Mouse (Mus musculus) kidney, postnatal 10 days (tissue): ENCODE measurements at regions not wholly inside any gene's neighbourhood (a gene's known extent, or its start where the extent isn't known, plus 50 kb on each side); places are given as distances from the start of the nearest gene placed in this dataset.

Source experiments
- DNase-seq: peaks from one replicate; pipeline ENCODE4 v3.0.0; 2021; ENCODE audit warnings: mixed read lengths

DNA sequence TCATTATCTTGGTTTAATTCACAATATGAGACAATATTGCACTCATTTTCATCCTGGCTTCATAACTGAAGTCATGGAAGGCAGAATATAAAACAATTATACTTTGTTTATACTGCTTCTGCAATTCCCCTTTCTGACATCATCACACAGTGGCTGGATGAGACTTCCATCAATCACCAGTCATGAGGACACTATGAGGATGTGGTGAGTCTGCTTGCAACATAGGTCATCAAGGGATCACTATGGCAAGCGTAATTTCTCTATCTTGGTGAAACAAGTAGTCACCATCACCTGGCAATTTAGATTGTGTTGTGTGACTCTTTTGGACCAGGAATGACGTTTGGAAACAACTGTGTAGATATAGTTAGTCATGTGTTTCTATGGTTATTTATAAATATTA lies 134.6 kb downstream of the Hao1 start:
- no peak for DNase-seq

DNA sequence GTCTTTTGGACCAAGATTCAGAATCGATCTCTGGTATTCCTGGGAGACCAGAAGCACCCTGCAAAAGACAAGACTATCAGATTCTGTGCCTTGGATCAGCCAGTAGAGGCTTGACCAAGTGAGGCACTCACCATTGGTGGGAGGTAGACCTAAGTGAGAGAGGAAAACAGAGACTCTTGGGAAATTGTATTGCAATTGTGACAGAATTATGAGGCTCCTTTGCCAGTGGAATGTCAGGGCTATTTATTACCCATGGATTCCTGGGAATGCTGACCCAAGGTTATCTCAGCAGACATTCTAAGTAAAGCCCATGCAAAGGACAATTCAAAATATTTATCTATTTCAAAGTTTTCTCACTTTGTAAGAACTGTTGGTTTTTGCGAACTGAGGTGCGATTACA lies 154.6 kb downstream of the Hao1 start:
- DNase-seq = peak; percentile 14

DNA sequence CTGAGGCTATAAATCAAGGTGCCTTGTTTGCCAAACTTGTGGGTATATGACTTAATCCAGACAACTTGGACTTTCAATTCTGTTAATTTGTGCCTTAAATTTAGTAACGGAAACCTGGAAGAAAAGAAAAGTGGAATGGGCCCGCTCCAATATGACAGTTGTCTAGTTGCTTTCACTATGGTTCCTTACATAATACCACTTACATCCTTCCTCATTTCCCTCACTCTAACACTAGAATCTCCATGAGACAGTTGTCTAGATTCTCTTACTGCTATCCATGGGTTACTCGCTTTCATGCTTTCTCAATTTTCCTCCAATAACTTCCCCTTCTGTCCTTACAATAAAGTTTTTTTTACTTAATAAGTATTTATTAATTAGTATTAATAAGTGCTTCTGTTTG lies 160.7 kb downstream of the Hao1 start:
- DNase-seq = no peak

DNA sequence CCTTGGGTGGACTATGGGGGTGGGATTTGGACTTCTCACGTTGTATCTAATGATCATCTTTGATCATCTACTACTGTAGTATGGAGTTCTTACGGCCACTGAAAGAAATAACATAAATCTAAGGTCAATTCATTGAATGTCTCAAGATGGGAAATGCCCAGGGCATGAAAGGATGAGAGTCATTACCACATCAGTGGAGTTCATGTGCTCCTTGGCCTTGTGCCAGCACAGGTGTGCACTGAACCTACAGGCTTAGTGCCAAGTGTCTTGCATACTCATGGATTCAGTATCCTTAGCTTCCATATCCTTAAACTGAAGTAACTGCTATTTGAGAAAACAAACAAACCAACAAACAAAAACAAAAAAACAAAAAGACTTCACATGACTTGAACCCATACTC lies 179.1 kb downstream of the Hao1 start:
- no peak for DNase-seq

DNA sequence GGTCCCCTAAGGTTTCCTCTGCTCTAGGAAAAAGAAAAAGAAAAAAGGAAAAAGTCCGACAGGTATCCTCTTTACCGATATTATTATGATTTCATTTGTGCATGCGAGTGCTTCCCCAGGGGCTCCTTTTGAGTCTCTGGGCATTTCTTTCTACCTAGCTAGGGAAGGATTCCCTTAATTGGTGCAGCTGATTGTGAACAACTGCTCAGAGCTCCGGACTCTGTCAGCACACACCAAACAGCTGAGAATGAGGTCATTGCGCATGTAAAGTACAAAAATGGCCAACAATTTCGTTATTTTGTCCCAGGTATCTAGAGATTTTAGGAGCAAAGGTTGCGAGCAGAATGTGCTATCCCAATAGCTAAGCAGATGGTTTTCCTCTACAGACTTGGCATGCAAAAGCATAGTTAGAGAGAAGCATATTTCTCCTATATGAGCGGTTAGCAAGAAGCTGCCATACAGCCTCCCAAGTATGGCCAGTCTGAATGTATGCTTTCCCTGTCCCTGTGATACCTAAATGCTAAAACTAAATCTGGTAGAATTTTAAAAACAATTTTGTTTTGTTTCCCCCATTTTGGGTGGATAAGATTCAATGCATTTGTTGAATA lies 203.2 kb downstream of the Hao1 start:
- DNase-seq = no peak

DNA sequence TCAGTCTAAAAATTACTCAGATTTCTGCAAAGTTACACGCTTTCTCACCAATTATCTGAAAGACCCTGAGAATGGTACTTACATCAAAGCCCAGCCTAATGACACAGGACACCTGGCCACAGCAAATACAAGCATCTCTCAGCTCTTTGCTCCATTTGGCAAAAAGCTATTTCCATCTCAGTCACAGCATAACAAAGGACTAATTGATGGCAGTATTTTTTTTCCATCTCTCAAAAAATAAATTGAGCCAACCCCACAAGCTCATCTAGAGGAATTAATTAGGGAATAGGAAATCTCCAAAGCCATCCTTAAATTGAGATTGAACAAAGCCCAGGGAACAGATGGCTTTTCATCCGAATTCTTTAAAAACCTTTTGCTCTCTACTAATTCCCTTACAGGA lies 203.7 kb downstream of the Hao1 start:
- no peak for DNase-seq

DNA sequence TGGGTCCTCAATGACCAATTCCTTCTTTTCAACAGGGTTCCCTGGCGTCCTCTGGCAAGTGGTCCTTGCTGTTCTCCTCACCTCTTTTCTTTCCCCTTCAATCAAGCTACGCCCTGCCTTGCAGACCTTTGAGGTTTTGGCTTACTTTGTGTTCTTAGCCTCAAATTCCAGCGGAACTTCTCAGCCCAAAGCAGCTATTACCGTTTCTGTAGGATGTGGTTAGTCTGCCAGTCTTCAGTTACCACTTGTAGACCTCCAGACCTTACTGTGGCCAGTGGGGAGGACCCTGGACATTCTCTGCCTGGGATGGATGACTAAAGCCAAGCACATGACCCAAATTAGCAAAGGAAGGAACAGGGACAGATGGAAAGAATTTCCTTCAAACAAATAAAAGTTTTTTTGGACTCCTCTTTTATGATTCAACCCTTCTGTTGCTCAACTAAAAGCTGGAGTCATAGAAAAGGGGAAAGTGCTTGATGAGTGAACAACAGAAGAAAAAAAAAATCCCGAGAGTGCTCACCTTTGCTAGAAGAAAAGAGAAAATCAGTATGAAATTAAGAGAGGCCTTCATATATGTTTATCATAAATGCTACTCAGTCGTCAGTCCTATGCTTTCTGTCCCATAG lies 211.5 kb downstream of the Hao1 start:
- no peak for DNase-seq

DNA sequence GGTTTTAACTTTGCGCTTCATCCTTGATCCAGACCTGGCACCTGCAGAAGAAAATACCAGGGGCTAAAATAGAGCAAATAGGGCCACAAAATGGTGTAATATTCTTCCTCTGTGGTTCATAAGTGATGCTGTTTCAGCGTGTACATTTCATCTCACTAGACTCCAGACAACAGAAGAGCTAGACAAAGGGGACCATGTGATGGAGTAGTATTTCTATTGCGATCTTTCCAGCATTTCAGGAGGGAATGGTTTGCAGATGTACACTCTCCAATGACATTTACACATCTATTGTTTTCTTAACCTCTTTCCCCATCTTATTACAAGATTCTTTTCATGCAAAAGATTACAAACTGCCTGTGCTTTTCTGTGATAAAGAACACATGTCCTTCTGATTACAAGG lies 246.1 kb downstream of the Hao1 start:
- no peak for DNase-seq

DNA sequence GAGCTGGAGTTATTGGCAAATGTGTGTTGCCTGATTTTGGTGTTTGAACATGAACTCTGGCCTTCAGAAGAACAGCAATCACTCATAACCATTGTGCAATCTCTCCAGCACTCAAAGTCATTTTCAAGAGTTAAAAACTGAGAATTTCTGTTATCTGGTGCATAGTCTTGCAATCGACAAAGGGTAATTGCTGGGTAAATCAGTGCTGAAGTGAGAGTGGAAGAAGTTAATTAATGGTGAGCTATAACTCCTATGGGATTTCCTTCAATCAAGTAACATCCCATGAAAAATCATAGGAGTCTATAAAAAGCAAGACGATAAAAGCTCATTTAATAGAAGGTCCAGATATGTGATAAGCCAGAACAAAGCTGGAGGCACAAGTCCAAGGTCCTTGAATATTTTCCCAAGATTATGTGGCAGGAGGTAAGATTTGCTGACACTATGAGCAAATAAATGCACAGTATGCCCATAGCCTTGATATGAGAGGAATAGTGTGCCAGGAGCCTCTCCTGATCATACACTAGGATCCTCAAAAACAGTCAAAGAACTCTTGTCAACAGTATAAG lies 264.0 kb downstream of the Hao1 start:
- no peak for DNase-seq

DNA sequence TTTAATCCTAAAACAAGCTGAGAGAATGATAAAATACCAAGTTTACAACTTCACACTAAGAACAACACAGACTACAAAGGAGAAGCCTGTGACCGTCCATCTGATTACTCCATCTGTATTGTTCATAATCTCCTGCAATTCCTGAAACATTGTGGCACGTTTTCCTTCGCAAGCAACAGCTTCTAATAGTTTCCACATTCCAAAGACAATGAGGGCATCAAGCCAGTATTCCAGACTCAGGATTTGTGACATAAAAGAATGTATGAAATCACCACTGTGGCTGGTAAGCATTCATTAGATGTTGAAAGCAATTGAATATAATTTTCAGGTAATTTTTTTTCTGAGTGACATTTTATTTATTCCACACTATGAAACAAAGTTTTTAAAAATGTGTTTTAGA lies 278.3 kb downstream of the Hao1 start:
- DNase-seq = no peak

DNA sequence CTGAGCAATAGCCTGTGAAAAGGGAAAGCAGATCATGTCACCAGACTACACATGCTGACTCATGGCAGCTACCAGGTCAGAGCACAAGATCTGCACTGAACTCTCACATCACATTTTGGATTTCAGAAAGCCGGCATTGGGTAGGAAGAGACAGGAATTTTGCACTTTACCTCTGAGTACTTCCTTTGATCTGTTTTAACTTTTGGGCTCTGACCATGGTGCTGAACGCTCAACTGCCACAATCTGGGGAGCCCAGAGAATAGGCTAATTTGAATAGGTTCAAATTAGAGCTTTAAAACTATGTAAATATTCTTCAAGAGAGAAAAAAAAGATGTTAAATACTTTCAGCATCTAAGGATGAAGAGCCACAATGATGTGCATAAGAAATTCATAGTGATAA lies 285.7 kb downstream of the Hao1 start:
- DNase-seq = peak; percentile 15
